Mouse (Mus musculus): ENCODE results near the gene Dlx6. TPM values are rescaled to one million over a fixed set of nuclear protein-coding genes. Genes with fewer than 3 reads are reported as not detected.
A peak's percentile ranks its signal among the peaks of the same experiment; 100 is the strongest.

The Dlx6 gene
- 10 to 100 TPM in 1 of 2 experiments, 1 to 10 TPM in 1; 9.1 to 11.1 TPM for total RNA-seq (2021)
- long read RNA-seq, experiment 1, result 0 reads
- long read RNA-seq, experiment 2, partial matches to known transcripts, result 0 of 1 reads
- long read RNA-seq, experiment 2, other reads (novel, unspliced or antisense), result 0 of 1 reads

- Histone ChIP-seq H3K27ac (peak within 1 kb of the TSS; percentile 19), H3K4me3 (peak within 1 kb of the TSS; percentile 37)
- intact Hi-C loops (cut with DNase I), result loop anchor here (5.0 kb wide), 1 partner anchor 286 kb away; the partner anchor contains the start of gene Sem1
- no peak for DNase-seq (ENCODE audit: extremely low spot score in 1 of 2, low spot score in 2 of 2)
- no peak for TF ChIP-seq CTCF (IDR thresholded peaks at IDR 0.05)
Measured at GRCm38 (mm10) chr6:6863160-6863870, at the start of gene Dlx6. Dlx6 (plus strand) TSS chr6:6863334.

GRCm38 (mm10) chr6:6816821-6817220 is 46.3 kb upstream of the Dlx6 start:
- intact Hi-C loops (cut with DNase I), result loop anchor here (10.0 kb wide), 1 partner anchor 332 kb away; no protein-coding TSS in a partner anchor
- DNase-seq (ENCODE audit: extremely low spot score in 1 of 2, low spot score in 2 of 2), result peak; percentile 23 to 25

GRCm38 (mm10) chr6:6818036-6818788 is 44.9 kb upstream of the Dlx6 start:
- Histone ChIP-seq H3K27ac (no peak overlapping the region), H3K4me3 (no peak overlapping the region)
- DNase-seq (ENCODE audit: extremely low spot score in 1 of 2, low spot score in 2 of 2), result no peak
- no peak for TF ChIP-seq CTCF (IDR thresholded peaks at IDR 0.05)
- intact Hi-C loops (cut with DNase I), result loop anchor here (10.0 kb wide), 1 partner anchor 333 kb away; no protein-coding TSS in a partner anchor

More at GRCm38 (mm10) chr6:6816821-6817220, 46.3 kb upstream of the Dlx6 start:
- H3K27ac ChIP-seq, result no peak overlapping the region
- TF ChIP-seq CTCF (IDR thresholded peaks at IDR 0.05), result no peak
- no peak overlapping the region for H3K4me3 ChIP-seq

GRCm38 (mm10) chr6:6819134-6819533 is 44.0 kb upstream of the Dlx6 start:
- no peak overlapping the region for H3K27ac ChIP-seq
- intact Hi-C loops (cut with DNase I), result loop anchor here (10.0 kb wide), 1 partner anchor 334 kb away; no protein-coding TSS in a partner anchor
- TF ChIP-seq CTCF (IDR thresholded peaks at IDR 0.05), result no peak
- no peak overlapping the region for H3K4me3 ChIP-seq
- DNase-seq (ENCODE audit: extremely low spot score in 1 of 2, low spot score in 2 of 2), result no peak

- TF ChIP-seq CTCF (IDR thresholded peaks at IDR 0.05), result no peak
- DNase-seq (ENCODE audit: extremely low spot score in 1 of 2, low spot score in 2 of 2), result no peak
- Histone ChIP-seq H3K27ac (no peak overlapping the region), H3K4me3 (no peak overlapping the region)
- intact Hi-C loops (cut with DNase I), result no loop called here
Measured at GRCm38 (mm10) chr6:6825313-6825712, 37.8 kb upstream of the Dlx6 start.

- intact Hi-C loops (cut with DNase I), result no loop called here
- TF ChIP-seq CTCF (IDR thresholded peaks at IDR 0.05), result no peak
- no peak overlapping the region for H3K4me3 ChIP-seq
- DNase-seq (ENCODE audit: extremely low spot score in 1 of 2, low spot score in 2 of 2), result no peak
- H3K27ac ChIP-seq, result no peak overlapping the region
Measured at GRCm38 (mm10) chr6:6826861-6827260, 36.3 kb upstream of the Dlx6 start.

GRCm38 (mm10) chr6:6830446-6830845 is 32.7 kb upstream of the Dlx6 start:
- no peak for TF ChIP-seq CTCF (IDR thresholded peaks at IDR 0.05)
- Histone ChIP-seq H3K4me3 (no peak overlapping the region), H3K27ac (no peak overlapping the region)
- intact Hi-C loops (cut with DNase I), result no loop called here
- no peak for DNase-seq (ENCODE audit: extremely low spot score in 1 of 2, low spot score in 2 of 2)

GRCm38 (mm10) chr6:6833301-6833700 is 29.8 kb upstream of the Dlx6 start:
- DNase-seq (ENCODE audit: extremely low spot score in 1 of 2, low spot score in 2 of 2), result no peak
- TF ChIP-seq CTCF (IDR thresholded peaks at IDR 0.05), result no peak
- H3K4me3 ChIP-seq, result no peak overlapping the region
- H3K27ac ChIP-seq, result no peak overlapping the region
- intact Hi-C loops (cut with DNase I), result no loop called here

GRCm38 (mm10) chr6:6848541-6848940 is 14.6 kb upstream of the Dlx6 start:
- H3K27ac ChIP-seq, result no peak overlapping the region
- intact Hi-C loops (cut with DNase I), result no loop called here
- no peak for DNase-seq (ENCODE audit: extremely low spot score in 1 of 2, low spot score in 2 of 2)
- no peak for TF ChIP-seq CTCF (IDR thresholded peaks at IDR 0.05)
- H3K4me3 ChIP-seq, result no peak overlapping the region

GRCm38 (mm10) chr6:6849744-6850143 is 13.4 kb upstream of the Dlx6 start:
- no peak for DNase-seq (ENCODE audit: extremely low spot score in 1 of 2, low spot score in 2 of 2)

GRCm38 (mm10) chr6:6850324-6851060 is 12.6 kb upstream of the Dlx6 start:
- Histone ChIP-seq H3K4me3 (no peak overlapping the region), H3K27ac (no peak overlapping the region)
- DNase-seq (ENCODE audit: extremely low spot score in 1 of 2, low spot score in 2 of 2), result no peak
- TF ChIP-seq CTCF (IDR thresholded peaks at IDR 0.05), result no peak
- intact Hi-C loops (cut with DNase I), result no loop called here

More at GRCm38 (mm10) chr6:6849744-6850143, 13.4 kb upstream of the Dlx6 start:
- intact Hi-C loops (cut with DNase I), result no loop called here
- H3K4me3 ChIP-seq, result no peak overlapping the region
- H3K27ac ChIP-seq, result no peak overlapping the region
- TF ChIP-seq CTCF (IDR thresholded peaks at IDR 0.05), result no peak
